Mouse (Mus musculus): ENCODE results near the gene Opcml.

- TF ChIP-seq CTCF (IDR thresholded peaks at IDR 0.05; ENCODE audit: low read depth, low read length) = no peak
- no peak for TF ChIP-seq GATA2 (IDR thresholded peaks at IDR 0.05; ENCODE audit: borderline replicate concordance, low read depth, low read length)
- TF ChIP-seq GATA1 (IDR thresholded peaks at IDR 0.05; ENCODE audit: borderline replicate concordance, low read length) = no peak
Measured at GRCm38 (mm10) chr9:28535006-28535405, 744.4 kb downstream of the Opcml start.

All from G1E (cell line).